Mouse (Mus musculus) C2C12 (cell line): ENCODE measurements around the gene Cutc. TPM values are rescaled to one million over a fixed set of nuclear protein-coding genes. Genes with fewer than 3 reads are reported as not detected.

Source experiments
- H3K27me3 ChIP-seq: one replicate; pipeline ENCODE4 v1.6.1; 2011; ENCODE audit not compliant: control insufficient read depth, insufficient read depth, insufficient read length
- H3K36me3 ChIP-seq: one replicate; pipeline ENCODE4 v1.6.1; 2011; ENCODE audit not compliant: control insufficient read depth, insufficient read depth
- H3K4me3 ChIP-seq: one replicate; pipeline ENCODE4 v1.5.1; 2011; ENCODE audit warnings: mild to moderate bottlenecking, control low read depth; ENCODE audit not compliant: poor library complexity, insufficient read depth, severe bottlenecking
- H3K79me2 ChIP-seq: one replicate; pipeline ENCODE4 v1.6.1; 2011; ENCODE audit not compliant: control insufficient read depth, insufficient read depth
- H3K79me3 ChIP-seq: one replicate; pipeline ENCODE4 v1.6.1; 2011; ENCODE audit warnings: low read depth, control low read depth
- H3ac ChIP-seq: one replicate; pipeline ENCODE3; 2011; ENCODE audit warnings: low read depth; ENCODE audit not compliant: control insufficient read depth, insufficient read length
- CEBPB ChIP-seq: IDR thresholded peaks from one replicate; pipeline ENCODE4 v1.6.1; 2011; ENCODE audit warnings: low read depth, mild to moderate bottlenecking, control low read depth, moderate library complexity
- CTCF ChIP-seq: IDR thresholded peaks from one replicate; pipeline ENCODE4 v1.5.1; 2011; ENCODE audit not compliant: control insufficient read depth, insufficient read depth, insufficient read length
- FOSL1 ChIP-seq: IDR thresholded peaks from one replicate; pipeline ENCODE4 v1.8.0; 2011; ENCODE audit warnings: mild to moderate bottlenecking, low read length; ENCODE audit not compliant: poor library complexity, insufficient read depth, severe bottlenecking
- MAX ChIP-seq: IDR thresholded peaks from one replicate; pipeline ENCODE4 v1.6.1; 2011; ENCODE audit warnings: mild to moderate bottlenecking, control low read depth
- MYOD1 ChIP-seq: IDR thresholded peaks from one replicate; pipeline ENCODE4 v1.6.1; 2011; ENCODE audit warnings: low read depth; ENCODE audit not compliant: control insufficient read depth, insufficient read length
- MYOG ChIP-seq: IDR thresholded peaks from one replicate; pipeline ENCODE4 v1.6.1; 2011; ENCODE audit not compliant: control insufficient read depth, insufficient read length; ENCODE audit errors: extremely low read depth
- USF1 ChIP-seq: IDR thresholded peaks from one replicate; pipeline ENCODE4 v1.6.1; 2011; ENCODE audit warnings: low read depth, mild to moderate bottlenecking, control low read depth, moderate library complexity
- polyA plus RNA-seq: library from polyadenylated mRNA; unstranded; fragments of >200 nt; fragmentation: generic; extraction: Trizol; gene quantifications from one replicate; pipeline ENCODE4 v1.2.1, GENCODE M21; 2012; ENCODE audit warnings: missing spikeins

Gene Cutc
- polyA plus RNA-seq, 1 experiment = 5.6 TPM

GRCm38 (mm10) chr19:43724821-43725220 lies 28.0 kb upstream of the Cutc start:
- Histone ChIP-seq H3ac (no peak overlapping the region), H3K4me3 (no peak overlapping the region), H3K36me3 (peaks cover 40% of the 10 kb centered on the region), H3K79me2 (no peaks in the 10 kb centered on the region), H3K79me3 (no peaks in the 10 kb centered on the region), H3K27me3 (no peaks in the 10 kb centered on the region)
- TF ChIP-seq MYOD1 = no peak
- TF ChIP-seq USF1 = no peak
- no peak for TF ChIP-seq CEBPB
- TF ChIP-seq MAX = no peak
- no peak for TF ChIP-seq CTCF
- TF ChIP-seq MYOG = no peak
- TF ChIP-seq FOSL1 = no peak

GRCm38 (mm10) chr19:43726510-43727146 lies 26.2 kb upstream of the Cutc start:
- H3K79me2 ChIP-seq = no peaks in the 10 kb centered on the region
- H3ac ChIP-seq = no peak overlapping the region
- TF ChIP-seq MAX = no peak
- no peak for TF ChIP-seq USF1
- no peak for TF ChIP-seq MYOG
- no peak for TF ChIP-seq CEBPB
- TF ChIP-seq FOSL1 = no peak
- TF ChIP-seq CTCF = no peak
- no peak for TF ChIP-seq MYOD1
- no peaks in the 10 kb centered on the region for H3K27me3 ChIP-seq
- peaks cover 39% of the 10 kb centered on the region for H3K36me3 ChIP-seq
- H3K4me3 ChIP-seq = no peak overlapping the region
- no peaks in the 10 kb centered on the region for H3K79me3 ChIP-seq

- Histone ChIP-seq H3K79me2 (no peaks in the 10 kb centered on the region), H3K36me3 (peaks cover 33% of the 10 kb centered on the region), H3K79me3 (no peaks in the 10 kb centered on the region), H3K4me3 (no peak overlapping the region), H3K27me3 (no peaks in the 10 kb centered on the region), H3ac (no peak overlapping the region)
- TF ChIP-seq MYOG = no peak
- no peak for TF ChIP-seq MAX
- TF ChIP-seq MYOD1 = no peak
- no peak for TF ChIP-seq USF1
- TF ChIP-seq FOSL1 = no peak
These were observed 23.3 kb upstream of the Cutc start for GRCm38 (mm10) chr19:43729296-43730036.

- Histone ChIP-seq H3ac (no peak overlapping the region), H3K79me3 (no peaks in the 10 kb centered on the region), H3K27me3 (no peaks in the 10 kb centered on the region), H3K36me3 (peaks cover 39% of the 10 kb centered on the region), H3K4me3 (no peak overlapping the region), H3K79me2 (no peaks in the 10 kb centered on the region)
- TF ChIP-seq USF1 (no peak), MYOD1 (no peak), FOSL1 (no peak), MAX (no peak), CTCF (no peak), MYOG (no peak), CEBPB (no peak)
These were observed 22.8 kb upstream of the Cutc start for GRCm38 (mm10) chr19:43730037-43730428.

- H3K36me3 ChIP-seq = peaks cover 46% of the 10 kb centered on the region
- no peak overlapping the region for H3K4me3 ChIP-seq
- no peaks in the 10 kb centered on the region for H3K27me3 ChIP-seq
- TF ChIP-seq MAX (no peak), MYOD1 (no peak), CTCF (no peak), MYOG (no peak), USF1 (no peak)
- no peaks in the 10 kb centered on the region for H3K79me2 ChIP-seq
- no peaks in the 10 kb centered on the region for H3K79me3 ChIP-seq
- no peak overlapping the region for H3ac ChIP-seq
These were observed 21.6 kb upstream of the Cutc start for GRCm38 (mm10) chr19:43731157-43731556.

GRCm38 (mm10) chr19:43738409-43738808 lies 14.4 kb upstream of the Cutc start:
- Histone ChIP-seq H3K79me3 (no peaks in the 10 kb centered on the region), H3K79me2 (no peaks in the 10 kb centered on the region), H3K4me3 (no peak overlapping the region), H3K36me3 (peaks cover 72% of the 10 kb centered on the region), H3K27me3 (no peaks in the 10 kb centered on the region), H3ac (no peak overlapping the region)
- TF ChIP-seq CTCF = no peak
- no peak for TF ChIP-seq CEBPB
- no peak for TF ChIP-seq USF1
- no peak for TF ChIP-seq MYOG
- TF ChIP-seq MYOD1 = no peak
